Mouse (Mus musculus): ENCODE data around the gene Gfra4. TPM values are rescaled to one million over a fixed set of nuclear protein-coding genes. Genes with fewer than 3 reads are reported as not detected.
"Not testable (repeated sequence)": the region's sequence is repeated elsewhere in the genome, so short reads cannot be mapped to it uniquely, and the experiment has no call there.

The Gfra4 gene
- polyA plus RNA-seq, 1 experiment from 2014 or later: 21.8 TPM

DNA sequence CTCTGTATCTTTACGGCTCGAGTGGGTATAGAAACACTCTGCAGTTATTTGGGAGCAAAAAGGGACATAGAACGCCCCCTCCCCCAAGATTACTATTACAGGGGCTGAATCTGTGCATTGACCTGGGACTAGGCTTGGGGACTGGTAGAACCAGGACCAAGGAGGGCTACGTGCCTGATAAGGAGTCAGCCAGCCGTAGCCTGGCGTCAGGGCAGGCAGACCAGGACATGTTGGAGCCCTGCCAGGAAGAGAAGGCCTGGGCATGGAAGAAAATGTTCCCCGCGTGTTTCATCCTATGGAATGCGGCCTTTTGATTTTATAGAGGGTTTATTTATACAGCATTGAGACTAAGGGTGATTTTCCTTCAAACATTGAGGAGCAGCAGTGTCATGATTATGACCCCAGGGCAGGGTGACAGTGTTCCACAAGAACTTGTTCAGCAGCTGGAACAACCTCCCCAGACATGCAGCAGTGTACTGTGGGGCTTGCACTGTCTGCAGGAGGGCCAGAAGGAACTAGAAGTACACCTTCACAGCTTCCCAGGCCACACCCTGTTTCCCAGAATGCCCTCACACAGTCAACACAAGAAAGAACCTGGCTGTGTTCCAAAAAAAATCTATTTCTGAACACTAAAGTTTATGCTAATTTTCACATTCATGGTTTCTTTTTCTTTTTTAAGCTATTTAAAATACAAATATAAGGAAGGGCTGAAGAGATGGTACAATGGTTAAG lies 2.3 kb upstream of the Gfra4 start:
- Histone ChIP-seq H3K9me3 (no peaks in the 10 kb centered on the region), H3K36me3 (no peaks in the 10 kb centered on the region), H3K27ac (replicated peaks) (no peak overlapping the region), H3K9ac (no peak overlapping the region), H3K4me1 (replicated peaks) (peaks cover 16% of the 10 kb centered on the region), H3K4me2 (no peak overlapping the region), H3K27me3 (peaks cover 33% of the 10 kb centered on the region), H3K4me3 (no peak overlapping the region)
- 79% methylated on average over 9 of the region's 9 CpGs for WGBS
- ATAC-seq (ENCODE audit: low read depth): no peak

DNA sequence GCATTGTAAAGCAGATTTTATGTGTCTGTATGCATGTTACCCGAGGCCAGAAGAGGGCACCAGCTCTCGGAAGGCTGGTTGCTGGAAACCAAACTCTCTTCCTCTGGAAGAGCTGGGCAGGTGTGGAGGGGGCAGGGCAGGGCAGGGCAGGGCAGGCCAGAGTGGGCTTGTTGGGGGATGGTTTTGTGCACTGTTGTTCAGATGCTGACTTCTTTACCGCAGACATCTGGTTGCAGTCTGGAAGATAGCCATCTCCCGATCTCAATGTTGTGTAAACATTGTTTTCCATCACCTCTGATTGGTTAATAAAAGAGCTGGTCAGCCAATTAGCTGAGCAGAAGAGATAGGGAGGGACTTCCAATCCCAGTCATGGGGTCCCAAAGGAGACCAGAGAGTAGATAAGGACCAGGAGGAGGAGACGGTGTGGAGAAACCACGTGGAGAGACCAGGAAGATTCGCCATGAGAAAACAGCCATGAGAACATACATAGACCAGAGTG lies 1.5 kb upstream of the Gfra4 start:
- 21% methylated on average over 7 of the region's 7 CpGs for WGBS
- Histone ChIP-seq H3K4me1 (replicated peaks) (peaks cover 19% of the 10 kb centered on the region), H3K9ac (no peak overlapping the region), H3K27me3 (peaks cover 41% of the 10 kb centered on the region), H3K36me3 (no peaks in the 10 kb centered on the region), H3K4me3 (0 out of 2 replicates have a peak overlapping the region, but pooled peaks have one; percentile 7), H3K9me3 (no peaks in the 10 kb centered on the region), H3K4me2 (0 out of 2 replicates have a peak overlapping the region, but pooled peaks have one; percentile 22), H3K27ac (replicated peaks) (no peak overlapping the region)
- no peak for ATAC-seq (ENCODE audit: low read depth)

DNA sequence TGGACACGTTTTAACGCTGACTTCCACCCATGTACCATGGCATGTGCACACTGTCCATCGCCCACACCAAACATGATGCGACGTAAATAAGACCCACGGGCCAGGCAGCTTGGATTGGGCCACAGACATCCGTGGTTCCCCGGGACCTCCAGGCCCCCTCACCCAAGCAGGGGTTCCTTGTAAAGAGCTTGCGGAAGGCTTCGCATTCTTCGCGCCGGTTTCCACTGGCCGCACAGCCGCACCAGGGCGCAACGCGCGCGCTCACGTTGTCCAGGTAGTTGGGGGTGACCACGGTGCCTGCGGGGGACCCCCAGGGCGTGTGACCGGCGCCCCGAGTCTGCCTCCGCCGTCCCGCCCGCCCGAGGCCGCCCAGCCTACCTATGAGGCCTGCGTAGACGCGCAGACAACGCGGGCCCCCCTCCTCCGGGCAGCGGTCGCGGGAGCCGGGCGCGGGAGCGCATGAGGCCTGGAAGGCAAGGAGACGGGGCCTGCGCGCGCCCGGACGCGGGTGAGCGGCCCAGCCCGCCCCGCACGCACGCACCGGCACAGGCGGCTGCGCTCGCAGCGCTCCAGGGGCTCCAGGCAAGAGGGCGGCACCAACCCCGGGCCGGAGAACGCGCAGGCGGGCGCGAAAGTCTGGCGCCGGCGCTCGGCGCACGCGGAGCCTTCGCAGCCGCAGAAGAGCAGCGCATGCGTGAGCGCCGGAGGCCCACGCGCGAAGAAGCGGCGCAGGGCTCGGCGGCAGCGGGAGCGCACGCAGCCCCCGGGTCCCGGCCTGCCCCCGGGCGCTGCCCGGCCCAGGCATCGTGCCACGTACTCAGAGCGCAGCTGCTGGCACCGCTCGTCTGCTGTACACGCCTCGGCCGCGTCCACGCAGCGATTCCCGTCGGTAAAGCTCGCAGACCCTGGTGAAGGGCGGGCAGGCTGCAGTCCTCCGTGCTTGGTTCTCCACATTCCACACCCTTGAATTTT lies 1.7 kb downstream of the Gfra4 start:
- Histone ChIP-seq H3K9ac (peak overlapping the region; percentile 79), H3K4me2 (peak overlapping the region; percentile 78), H3K36me3 (no peaks in the 10 kb centered on the region), H3K27me3 (peaks cover 54% of the 10 kb centered on the region), H3K4me1 (replicated peaks) (peaks cover 19% of the 10 kb centered on the region), H3K27ac (replicated peaks) (peak overlapping the region; percentile 61), H3K4me3 (peak overlapping the region; percentile 55), H3K9me3 (no peaks in the 10 kb centered on the region)
- WGBS: 3% methylated on average over 101 of the region's 115 CpGs
- peak; percentile 87 for ATAC-seq (ENCODE audit: low read depth)

DNA sequence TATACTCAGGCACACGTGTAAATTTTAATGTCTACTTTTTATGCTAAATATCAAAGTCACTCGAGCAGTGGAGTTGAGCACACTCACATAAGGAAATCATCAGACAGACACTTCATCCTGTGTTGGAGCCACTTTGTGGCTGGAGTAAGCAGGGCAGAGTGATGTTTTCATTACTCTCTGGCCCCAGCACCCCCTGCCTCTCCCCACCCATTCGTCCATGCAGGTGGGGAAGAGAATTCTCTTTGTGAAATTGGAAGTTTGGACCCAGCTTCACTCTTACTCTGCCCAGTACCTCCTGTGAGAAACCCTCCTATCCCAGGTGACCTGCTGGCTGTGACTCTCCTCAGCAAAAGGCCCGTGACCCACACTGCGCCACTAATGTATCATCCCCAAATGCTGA lies 4.2 kb downstream of the Gfra4 start:
- Histone ChIP-seq H3K27me3 (peaks cover 54% of the 10 kb centered on the region), H3K9me3 (no peaks in the 10 kb centered on the region), H3K9ac (no peak overlapping the region), H3K4me2 (no peak overlapping the region), H3K27ac (replicated peaks) (no peak overlapping the region), H3K4me1 (replicated peaks) (peaks cover 19% of the 10 kb centered on the region), H3K4me3 (no peak overlapping the region), H3K36me3 (no peaks in the 10 kb centered on the region)
- 85% methylated on average over 5 of the region's 5 CpGs for WGBS
- ATAC-seq (ENCODE audit: low read depth): no peak

DNA sequence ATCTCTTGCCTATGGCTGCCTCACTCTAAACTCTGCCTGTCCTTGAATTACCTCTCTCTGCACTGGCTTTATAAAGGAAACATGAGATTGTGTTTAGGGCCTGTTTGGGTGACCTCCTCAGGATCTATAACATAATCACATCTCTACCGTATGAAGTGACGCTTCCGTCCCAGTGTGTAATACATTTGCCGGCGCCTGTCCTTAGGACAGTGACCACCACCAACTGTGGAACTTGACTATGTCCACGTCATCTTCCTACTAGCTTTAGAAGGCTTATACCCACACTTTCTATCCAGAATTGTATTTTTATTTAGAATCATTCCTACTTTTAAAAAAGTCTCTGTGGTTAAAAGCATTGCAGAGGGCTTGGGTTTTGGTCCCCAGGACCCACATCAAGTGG lies 4.7 kb downstream of the Gfra4 start:
- Histone ChIP-seq H3K36me3 (no peaks in the 10 kb centered on the region), H3K27me3 (peaks cover 51% of the 10 kb centered on the region), H3K4me1 (replicated peaks) (peaks cover 19% of the 10 kb centered on the region), H3K27ac (replicated peaks) (no peak overlapping the region), H3K9me3 (no peaks in the 10 kb centered on the region), H3K4me2 (no peak overlapping the region), H3K4me3 (no peak overlapping the region), H3K9ac (no peak overlapping the region)
- no peak for ATAC-seq (ENCODE audit: low read depth)
- 93% methylated on average over 6 of the region's 6 CpGs for WGBS

DNA sequence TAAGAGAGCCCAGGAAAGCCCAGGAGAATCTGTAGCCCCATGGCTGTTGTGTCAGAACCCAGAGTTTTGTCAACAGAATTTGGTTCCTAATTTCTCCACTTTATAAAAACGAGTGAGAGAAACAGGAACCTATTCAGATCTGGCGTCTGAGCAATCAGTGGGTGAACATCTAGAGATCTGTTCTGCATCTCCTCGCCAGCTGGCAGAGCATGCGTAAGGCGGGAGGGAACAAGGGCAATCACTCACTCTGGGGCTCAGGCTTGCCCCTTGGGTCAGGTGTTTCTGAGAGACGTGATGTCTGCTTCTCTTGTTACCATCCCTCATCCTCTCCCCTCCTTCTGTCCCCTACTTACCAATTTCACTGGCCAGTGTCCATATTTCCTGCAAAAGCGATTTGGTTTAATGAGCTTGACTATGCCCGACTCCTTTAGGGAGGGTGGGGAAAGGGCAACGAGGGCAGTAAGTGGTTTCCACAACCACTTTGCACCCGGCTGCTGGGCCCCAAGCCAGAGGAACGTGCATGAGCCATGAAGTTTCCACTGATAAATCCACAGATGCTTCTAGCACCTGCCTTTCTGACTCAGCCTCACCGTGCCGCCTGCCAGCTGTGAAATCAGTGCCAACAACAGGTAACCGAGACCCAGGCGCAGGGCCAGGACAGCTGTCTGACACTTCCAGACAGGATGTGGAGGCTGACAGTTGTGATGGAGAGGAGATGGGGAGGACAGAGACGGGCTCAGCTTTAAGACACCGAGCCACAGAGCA lies 5.5 kb downstream of the Gfra4 start:
- no peaks in the 10 kb centered on the region for H3K36me3 ChIP-seq
- no peak overlapping the region for H3K4me2 ChIP-seq
- 67% methylated on average over 17 of the region's 17 CpGs for WGBS
- H3K27ac ChIP-seq (replicated peaks): no peak overlapping the region
- no peak overlapping the region for H3K4me3 ChIP-seq
- ATAC-seq (ENCODE audit: low read depth): no peak
- H3K27me3 ChIP-seq: peaks cover 43% of the 10 kb centered on the region
- H3K4me1 ChIP-seq (replicated peaks): peaks cover 19% of the 10 kb centered on the region
- no peak overlapping the region for H3K9ac ChIP-seq
- no peaks in the 10 kb centered on the region for H3K9me3 ChIP-seq

DNA sequence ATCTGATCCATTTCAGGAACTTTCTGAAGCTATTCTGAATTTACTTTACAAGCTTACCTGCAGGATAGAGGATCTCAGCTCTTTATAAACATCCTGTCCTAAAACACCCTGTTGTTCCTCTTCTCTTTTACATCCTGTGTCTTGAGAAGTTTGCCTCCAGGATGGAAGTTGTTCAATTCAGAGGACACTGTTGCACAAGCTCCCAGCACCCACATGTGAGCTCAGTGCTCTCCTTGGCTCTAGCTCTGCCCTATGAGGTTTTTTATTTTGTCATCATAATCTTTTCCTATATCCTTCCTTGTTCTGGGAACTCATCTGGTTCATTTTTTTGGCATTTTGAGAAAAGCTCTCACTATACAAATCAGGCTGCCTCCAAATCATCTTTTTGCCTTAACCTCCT lies 6.1 kb downstream of the Gfra4 start:
- Histone ChIP-seq H3K4me3 (no peak overlapping the region), H3K36me3 (no peaks in the 10 kb centered on the region), H3K4me2 (no peak overlapping the region)

DNA sequence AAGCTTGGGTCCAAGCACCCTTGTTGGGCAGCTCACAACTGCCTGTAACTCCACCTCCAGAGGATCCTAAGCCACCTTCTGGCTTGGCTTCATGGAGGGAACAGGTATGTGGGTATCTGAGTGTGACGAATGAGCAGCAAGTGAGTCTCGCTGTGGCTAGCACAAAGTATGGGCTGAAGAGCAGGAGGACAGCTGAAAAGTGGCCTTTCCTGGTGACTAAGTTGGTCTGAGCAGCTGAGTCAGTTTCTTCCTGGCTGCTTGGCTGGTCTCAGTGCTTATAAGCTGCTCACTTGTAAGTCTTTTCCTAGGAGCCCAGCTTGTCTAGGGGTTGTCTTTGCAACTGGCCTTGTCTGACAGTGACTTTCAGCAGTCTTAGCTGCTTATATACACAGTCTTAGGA lies 6.5 kb downstream of the Gfra4 start:
- Histone ChIP-seq H3K4me3 (no peak overlapping the region), H3K9me3 (no peaks in the 10 kb centered on the region), H3K9ac (no peak overlapping the region), H3K4me2 (no peak overlapping the region), H3K4me1 (replicated peaks) (peaks cover 12% of the 10 kb centered on the region), H3K27ac (replicated peaks) (no peak overlapping the region), H3K27me3 (peaks cover 33% of the 10 kb centered on the region), H3K36me3 (no peaks in the 10 kb centered on the region)
- no peak for ATAC-seq (ENCODE audit: low read depth)
- 82% methylated on average over 2 of the region's 2 CpGs for WGBS

More for the DNA sequence above, 6.1 kb downstream of the Gfra4 start:
- Histone ChIP-seq H3K9ac (no peak overlapping the region), H3K9me3 (no peaks in the 10 kb centered on the region), H3K27ac (replicated peaks) (no peak overlapping the region), H3K27me3 (peaks cover 37% of the 10 kb centered on the region), H3K4me1 (replicated peaks) (peaks cover 16% of the 10 kb centered on the region)
- no peak for ATAC-seq (ENCODE audit: low read depth)

DNA sequence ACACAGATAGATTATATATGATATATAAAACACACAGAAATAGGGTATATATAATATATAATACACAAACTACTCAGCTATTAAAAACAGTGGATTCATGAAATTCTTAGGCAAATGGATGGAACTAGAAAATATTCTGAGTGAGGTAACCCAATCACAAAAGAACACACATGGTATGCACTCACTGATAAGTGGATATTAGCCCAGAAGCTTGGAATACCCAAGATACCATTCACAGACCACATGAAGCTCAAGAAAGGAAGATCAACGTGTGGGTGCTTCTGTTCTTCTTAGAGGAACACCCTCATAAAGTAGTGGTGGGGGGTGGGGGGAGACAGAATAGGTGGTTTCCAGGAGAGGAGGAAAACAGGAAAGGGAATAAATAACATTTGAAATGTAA lies 11.5 kb downstream of the Gfra4 start:
- not testable (repeated sequence) for ATAC-seq (ENCODE audit: low read depth); H3K9ac ChIP-seq

DNA sequence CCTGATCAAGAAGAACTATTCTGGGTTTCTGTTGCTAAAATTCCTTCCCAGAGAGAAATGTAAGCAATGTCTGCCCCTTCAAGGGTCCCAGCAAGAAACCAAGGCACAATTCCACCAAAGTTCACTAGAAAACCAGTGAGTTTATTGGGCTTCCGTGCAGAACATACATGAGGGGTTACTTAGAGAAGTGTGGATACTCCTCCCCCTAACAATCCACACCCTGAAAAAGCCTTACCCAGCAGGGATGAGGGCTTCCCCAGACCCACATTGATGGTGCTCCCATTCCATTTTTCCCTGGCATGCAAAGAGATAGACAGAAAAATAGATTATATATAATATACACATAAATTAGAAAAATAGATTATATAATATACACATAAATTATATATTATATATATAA lies 11.9 kb downstream of the Gfra4 start:
- 81% methylated on average over 1 of the region's 1 CpGs for WGBS
- Histone ChIP-seq H3K27me3 (no peaks in the 10 kb centered on the region), H3K4me1 (replicated peaks) (no peaks in the 10 kb centered on the region), H3K27ac (replicated peaks) (no peak overlapping the region), H3K4me2 (no peak overlapping the region), H3K4me3 (no peak overlapping the region), H3K36me3 (peaks cover 22% of the 10 kb centered on the region), H3K9ac (no peak overlapping the region), H3K9me3 (no peaks in the 10 kb centered on the region)
- no peak for ATAC-seq (ENCODE audit: low read depth)

More for the DNA sequence above, 11.5 kb downstream of the Gfra4 start:
- H3K36me3 ChIP-seq: peaks cover 18% of the 10 kb centered on the region
- H3K27ac ChIP-seq (replicated peaks); H3K4me3 ChIP-seq; H3K27me3 ChIP-seq; H3K9me3 ChIP-seq; H3K4me2 ChIP-seq; H3K4me1 ChIP-seq (replicated peaks): not testable (repeated sequence)
- WGBS: 75% methylated on average over 1 of the region's 1 CpGs

DNA sequence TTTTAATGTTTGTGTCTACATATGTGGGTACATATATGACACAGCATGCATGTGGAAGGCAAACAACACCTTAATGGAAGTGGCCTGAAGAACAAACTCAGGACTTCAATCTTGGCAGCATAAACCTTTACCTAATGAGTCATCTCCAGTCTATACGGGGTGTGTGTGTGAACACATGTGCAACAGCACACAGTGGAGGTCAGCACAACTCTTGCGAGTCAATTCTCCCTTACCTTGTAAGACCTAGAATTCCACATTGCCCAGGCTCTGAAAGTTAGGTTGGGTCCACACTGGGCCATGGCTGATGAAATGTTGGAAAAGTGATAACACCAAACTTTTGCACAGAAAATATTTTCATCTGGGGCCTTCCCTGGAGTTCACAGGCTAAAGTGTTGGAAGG lies 12.3 kb downstream of the Gfra4 start:
- no peak overlapping the region for H3K9ac ChIP-seq
- no peaks in the 10 kb centered on the region for H3K9me3 ChIP-seq
- no peak overlapping the region for H3K4me2 ChIP-seq
- no peak overlapping the region for H3K4me3 ChIP-seq
- no peaks in the 10 kb centered on the region for H3K27me3 ChIP-seq
- WGBS: 93% methylated on average over 2 of the region's 2 CpGs
- H3K4me1 ChIP-seq (replicated peaks): no peaks in the 10 kb centered on the region
- no peak overlapping the region for H3K27ac ChIP-seq (replicated peaks)
- ATAC-seq (ENCODE audit: low read depth): no peak
- peaks cover 26% of the 10 kb centered on the region for H3K36me3 ChIP-seq

All from neural tube, embryonic 13.5 days (tissue).